Mouse (Mus musculus): Measurements from ENCODE around the gene Pcdh15. TPM values are rescaled to one million over a fixed set of nuclear protein-coding genes. Genes with fewer than 3 reads are reported as not detected.
A peak's percentile ranks its signal among the peaks of the same experiment; 100 is the strongest.

Pcdh15 gene
- polyA plus RNA-seq, 1 experiment from 2014 or later: 3.2 TPM

GRCm38 (mm10) chr10:73844998-73845397 lies 745.9 kb downstream of the Pcdh15 start:
- H3K4me2 ChIP-seq: no peak overlapping the region
- no peaks in the 10 kb centered on the region for H3K36me3 ChIP-seq (replicated peaks)
- H3K9ac ChIP-seq: no peak overlapping the region
- no peaks in the 10 kb centered on the region for H3K4me1 ChIP-seq
- no peak for ATAC-seq (ENCODE audit: low FRiP score)
- H3K27me3 ChIP-seq: no peaks in the 10 kb centered on the region
- WGBS: 78% methylated on average over 3 of the region's 3 CpGs
- H3K4me3 ChIP-seq (replicated peaks): no peak overlapping the region
- no peak overlapping the region for H3K27ac ChIP-seq
- H3K9me3 ChIP-seq: no peaks in the 10 kb centered on the region

- WGBS: 60% methylated on average over 4 of the region's 4 CpGs
- Histone ChIP-seq H3K4me1 (no peaks in the 10 kb centered on the region), H3K9ac (no peak overlapping the region), H3K36me3 (replicated peaks) (no peaks in the 10 kb centered on the region), H3K4me2 (no peak overlapping the region), H3K27me3 (no peaks in the 10 kb centered on the region), H3K27ac (no peak overlapping the region), H3K9me3 (no peaks in the 10 kb centered on the region), H3K4me3 (replicated peaks) (no peak overlapping the region)
- no peak for ATAC-seq (ENCODE audit: low FRiP score)
Observed at GRCm38 (mm10) chr10:73862181-73862580, 763.0 kb downstream of the Pcdh15 start.

GRCm38 (mm10) chr10:73878055-73878728 lies 779.0 kb downstream of the Pcdh15 start:
- no peak overlapping the region for H3K27ac ChIP-seq
- no peak overlapping the region for H3K4me3 ChIP-seq (replicated peaks)
- ATAC-seq (ENCODE audit: low FRiP score): no peak
- H3K4me2 ChIP-seq: no peak overlapping the region
- H3K9me3 ChIP-seq: no peaks in the 10 kb centered on the region
- no peaks in the 10 kb centered on the region for H3K4me1 ChIP-seq
- no peaks in the 10 kb centered on the region for H3K27me3 ChIP-seq
- H3K36me3 ChIP-seq (replicated peaks): no peaks in the 10 kb centered on the region
- no peak overlapping the region for H3K9ac ChIP-seq
- 84% methylated on average over 5 of the region's 5 CpGs for WGBS

- Histone ChIP-seq H3K4me2 (no peak overlapping the region), H3K27me3 (no peaks in the 10 kb centered on the region), H3K9me3 (no peaks in the 10 kb centered on the region), H3K27ac (no peak overlapping the region), H3K4me3 (replicated peaks) (no peak overlapping the region), H3K36me3 (replicated peaks) (no peaks in the 10 kb centered on the region), H3K4me1 (no peaks in the 10 kb centered on the region), H3K9ac (no peak overlapping the region)
- 0 out of 2 replicates have a peak, but pooled peaks have one; percentile 33 for ATAC-seq (ENCODE audit: low FRiP score)
- WGBS: 72% methylated on average over 4 of the region's 4 CpGs
Observed at GRCm38 (mm10) chr10:73878729-73879067, 779.6 kb downstream of the Pcdh15 start.

DNA sequence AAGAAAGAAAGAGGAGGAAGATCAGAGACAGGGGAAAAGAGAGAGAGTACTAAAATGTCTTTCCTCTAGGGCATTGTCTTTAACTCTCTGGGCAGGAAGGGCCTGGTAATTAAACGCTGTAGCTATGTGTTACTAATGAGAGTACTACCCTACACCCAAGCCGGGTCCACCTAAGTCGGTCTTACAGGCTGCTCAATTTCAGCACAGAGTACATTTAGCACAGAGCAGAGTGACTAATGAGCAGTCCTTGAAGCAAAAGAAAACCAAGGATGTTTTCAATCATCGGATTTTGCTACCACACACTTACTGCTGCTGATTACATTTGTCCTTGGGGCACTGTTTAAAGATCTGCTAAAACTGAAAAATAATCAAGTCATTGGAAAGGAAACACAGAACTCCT lies 788.6 kb downstream of the Pcdh15 start:
- Histone ChIP-seq H3K27ac (no peak overlapping the region), H3K9ac (no peak overlapping the region), H3K9me3 (no peaks in the 10 kb centered on the region), H3K27me3 (no peaks in the 10 kb centered on the region), H3K4me2 (no peak overlapping the region), H3K4me1 (no peaks in the 10 kb centered on the region), H3K36me3 (replicated peaks) (no peaks in the 10 kb centered on the region), H3K4me3 (replicated peaks) (no peak overlapping the region)
- ATAC-seq (ENCODE audit: low FRiP score): no peak
- 51% methylated on average over 4 of the region's 4 CpGs for WGBS

GRCm38 (mm10) chr10:73892251-73892650 lies 793.1 kb downstream of the Pcdh15 start:
- no peak overlapping the region for H3K9ac ChIP-seq
- 90% methylated on average over 4 of the region's 4 CpGs for WGBS
- no peak for ATAC-seq (ENCODE audit: low FRiP score)

DNA sequence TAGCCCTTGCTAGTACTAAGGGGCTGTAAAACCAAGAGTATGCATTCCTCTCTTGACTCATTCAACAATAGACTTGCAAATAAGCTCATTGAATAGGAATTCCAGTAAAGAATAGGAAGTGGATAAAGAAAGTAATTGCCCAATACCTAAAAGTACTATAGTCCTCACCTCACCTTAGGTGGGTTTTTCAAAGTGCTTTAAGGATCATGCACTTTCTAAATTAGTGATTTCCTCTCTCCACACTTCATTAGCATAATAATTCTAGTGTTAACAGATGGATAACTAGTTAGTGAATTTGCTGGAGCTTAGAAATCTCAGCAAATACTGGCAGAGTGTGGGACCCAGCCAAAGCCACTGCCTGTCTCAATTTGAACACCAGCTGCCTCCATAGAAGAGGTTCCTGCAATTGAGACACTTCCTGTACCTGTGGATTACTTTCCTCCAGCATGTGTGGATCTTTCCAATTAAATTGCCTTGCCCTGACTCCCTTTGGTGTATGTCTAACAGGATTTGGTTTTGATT lies 797.0 kb downstream of the Pcdh15 start:
- no peak for ATAC-seq (ENCODE audit: low FRiP score)
- H3K4me1 ChIP-seq: no peaks in the 10 kb centered on the region
- no peak overlapping the region for H3K4me3 ChIP-seq (replicated peaks)
- no peak overlapping the region for H3K4me2 ChIP-seq
- H3K9ac ChIP-seq: no peak overlapping the region
- no peaks in the 10 kb centered on the region for H3K9me3 ChIP-seq
- no peaks in the 10 kb centered on the region; the same call in 1 of the 2 replicates for H3K27me3 ChIP-seq
- no peaks in the 10 kb centered on the region for H3K36me3 ChIP-seq (replicated peaks)
- H3K27ac ChIP-seq: no peak overlapping the region

More at GRCm38 (mm10) chr10:73892251-73892650, 793.1 kb downstream of the Pcdh15 start:
- Histone ChIP-seq H3K27ac (no peak overlapping the region), H3K9me3 (no peaks in the 10 kb centered on the region), H3K4me1 (no peaks in the 10 kb centered on the region), H3K4me3 (replicated peaks) (no peak overlapping the region), H3K4me2 (no peak overlapping the region), H3K27me3 (no peaks in the 10 kb centered on the region; the same call in 1 of the 2 replicates), H3K36me3 (replicated peaks) (no peaks in the 10 kb centered on the region)

DNA sequence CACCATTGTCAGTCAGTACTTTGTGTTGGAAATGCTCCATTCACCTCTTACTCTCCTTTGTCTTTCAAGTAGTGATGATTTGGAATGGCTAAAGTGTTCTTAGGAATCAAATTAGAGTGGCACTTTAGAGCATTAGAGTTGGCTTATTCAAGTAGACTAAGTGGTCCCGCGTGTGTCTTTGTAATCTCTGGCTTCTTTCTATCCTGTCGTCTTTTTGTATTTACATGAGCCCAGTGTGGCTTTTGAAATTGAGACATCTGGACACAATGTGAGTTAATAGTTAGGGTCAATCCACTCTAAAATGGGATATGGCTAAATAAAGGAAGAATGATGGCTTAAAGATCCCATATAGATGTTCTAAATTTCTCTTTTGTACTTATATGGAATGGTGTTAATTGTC lies 800.0 kb downstream of the Pcdh15 start:
- Histone ChIP-seq H3K9ac (no peak overlapping the region), H3K36me3 (replicated peaks) (no peaks in the 10 kb centered on the region), H3K4me1 (no peaks in the 10 kb centered on the region), H3K9me3 (no peaks in the 10 kb centered on the region), H3K4me3 (replicated peaks) (no peak overlapping the region), H3K27ac (no peak overlapping the region), H3K4me2 (no peak overlapping the region), H3K27me3 (no peaks in the 10 kb centered on the region)
- 38% methylated on average over 3 of the region's 3 CpGs for WGBS
- ATAC-seq (ENCODE audit: low FRiP score): no peak

DNA sequence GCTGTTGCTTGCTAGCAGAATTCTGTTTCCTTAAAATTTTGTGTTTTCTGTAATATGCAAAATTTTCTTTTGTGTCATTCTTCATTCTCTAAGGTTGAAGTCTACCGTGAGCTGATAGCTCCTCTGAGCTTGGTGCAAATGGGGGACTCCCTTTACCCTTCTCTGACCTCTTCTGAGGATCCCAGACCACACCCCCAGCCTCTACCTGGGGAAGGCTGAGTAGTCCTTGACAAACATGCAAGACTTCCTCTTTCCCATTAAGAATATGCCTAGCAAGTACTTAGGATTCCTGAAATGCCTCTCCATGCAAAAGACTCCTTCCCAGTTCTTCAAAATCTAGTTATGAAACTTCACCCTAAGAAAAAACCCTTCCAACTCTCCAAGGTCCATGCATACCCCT lies 808.5 kb downstream of the Pcdh15 start:
- WGBS: 86% methylated on average over 1 of the region's 1 CpGs
- Histone ChIP-seq H3K27ac (no peak overlapping the region), H3K9me3 (no peaks in the 10 kb centered on the region), H3K4me3 (replicated peaks) (no peak overlapping the region), H3K36me3 (replicated peaks) (no peaks in the 10 kb centered on the region), H3K9ac (no peak overlapping the region), H3K4me2 (no peak overlapping the region), H3K27me3 (no peaks in the 10 kb centered on the region), H3K4me1 (no peaks in the 10 kb centered on the region)
- ATAC-seq (ENCODE audit: low FRiP score): no peak

GRCm38 (mm10) chr10:73908568-73908967 lies 809.4 kb downstream of the Pcdh15 start:
- H3K9ac ChIP-seq: no peak overlapping the region
- H3K27me3 ChIP-seq: no peaks in the 10 kb centered on the region
- H3K27ac ChIP-seq: no peak overlapping the region
- H3K4me3 ChIP-seq (replicated peaks): no peak overlapping the region
- no peaks in the 10 kb centered on the region for H3K9me3 ChIP-seq
- H3K4me2 ChIP-seq: no peak overlapping the region
- WGBS: 52% methylated on average over 1 of the region's 1 CpGs
- ATAC-seq (ENCODE audit: low FRiP score): no peak
- H3K36me3 ChIP-seq (replicated peaks): no peaks in the 10 kb centered on the region
- no peaks in the 10 kb centered on the region for H3K4me1 ChIP-seq

GRCm38 (mm10) chr10:73915170-73915569 lies 816.0 kb downstream of the Pcdh15 start:
- H3K9ac ChIP-seq: no peak overlapping the region
- H3K36me3 ChIP-seq (replicated peaks): no peaks in the 10 kb centered on the region
- no peak overlapping the region for H3K4me3 ChIP-seq (replicated peaks)
- H3K27me3 ChIP-seq: no peaks in the 10 kb centered on the region
- WGBS: 88% methylated on average over 4 of the region's 4 CpGs
- H3K9me3 ChIP-seq: no peaks in the 10 kb centered on the region
- H3K4me2 ChIP-seq: no peak overlapping the region
- no peak overlapping the region for H3K27ac ChIP-seq
- ATAC-seq (ENCODE audit: low FRiP score): no peak
- no peaks in the 10 kb centered on the region for H3K4me1 ChIP-seq

- Histone ChIP-seq H3K4me2 (no peak overlapping the region), H3K9ac (no peak overlapping the region), H3K4me1 (no peaks in the 10 kb centered on the region), H3K9me3 (no peaks in the 10 kb centered on the region), H3K27ac (no peak overlapping the region), H3K4me3 (replicated peaks) (no peak overlapping the region), H3K27me3 (no peaks in the 10 kb centered on the region), H3K36me3 (replicated peaks) (no peaks in the 10 kb centered on the region)
- 70% methylated on average over 3 of the region's 3 CpGs for WGBS
- no peak for ATAC-seq (ENCODE audit: low FRiP score)
Observed at GRCm38 (mm10) chr10:73921579-73921978, 822.4 kb downstream of the Pcdh15 start.

- Histone ChIP-seq H3K36me3 (replicated peaks) (no peaks in the 10 kb centered on the region), H3K4me1 (no peaks in the 10 kb centered on the region), H3K27me3 (no peaks in the 10 kb centered on the region), H3K9me3 (no peaks in the 10 kb centered on the region), H3K4me2 (no peak overlapping the region), H3K27ac (no peak overlapping the region), H3K4me3 (replicated peaks) (no peak overlapping the region), H3K9ac (no peak overlapping the region)
- 58% methylated on average over 1 of the region's 1 CpGs for WGBS
- no peak for ATAC-seq (ENCODE audit: low FRiP score)
Observed at GRCm38 (mm10) chr10:73928672-73929071, 829.5 kb downstream of the Pcdh15 start.
